Mouse (Mus musculus): ENCODE data around the gene Tmem50a.

- TF ChIP-seq CTCF (IDR thresholded peaks at IDR 0.05; ENCODE audit: insufficient read depth, low read length) (no peak), POLR2A (IDR thresholded peaks at IDR 0.05; ENCODE audit: borderline replicate concordance, extremely low read depth, low read depth, low read length) (no peak)
Observed at GRCm38 (mm10) chr4:134863937-134864729, 50.7 kb downstream of the Tmem50a start, which contains the start of gene Rhd.
